Mouse (Mus musculus): ENCODE measurements at regions not wholly inside any gene's neighbourhood (a gene's known extent, or its start where the extent isn't known, plus 50 kb on each side); places are given as distances from the start of the nearest gene placed in this dataset.
A peak's percentile ranks its signal among the peaks of the same experiment; 100 is the strongest.

- Histone ChIP-seq H3K4me2 (no peak overlapping the region), H3K9ac (ENCODE audit: low read depth, low read length) (no peak overlapping the region), H3K4me3 (ENCODE audit: low read depth, low read length) (no peak overlapping the region), H3K36me3 (ENCODE audit: control insufficient read depth, insufficient read depth, low read length) (no peaks in the 10 kb centered on the region), H3K9me3 (replicated peaks; ENCODE audit: control insufficient read depth, low read length) (no peaks in the 10 kb centered on the region), H3K27me3 (ENCODE audit: control insufficient read depth, insufficient read depth, low read length) (no peaks in the 10 kb centered on the region), H3K27ac (ENCODE audit: low read depth, low read length) (no peak overlapping the region), H3K4me1 (ENCODE audit: control insufficient read depth, insufficient read depth, low read length) (no peaks in the 10 kb centered on the region)
- ATAC-seq (replicated peaks; ENCODE audit: insufficient number of reproducible peaks, low FRiP score, low TSS enrichment): no peak
Measured at GRCm38 (mm10) chr13:90310482-90310881, 221.1 kb upstream of the Xrcc4 start.

- no peak overlapping the region for H3K9ac ChIP-seq (ENCODE audit: low read depth, low read length)
- H3K27ac ChIP-seq (ENCODE audit: low read depth, low read length): no peak overlapping the region
- H3K4me3 ChIP-seq (ENCODE audit: low read depth, low read length): no peak overlapping the region
- no peaks in the 10 kb centered on the region for H3K27me3 ChIP-seq (ENCODE audit: control insufficient read depth, insufficient read depth, low read length)
- no peaks in the 10 kb centered on the region for H3K36me3 ChIP-seq (ENCODE audit: control insufficient read depth, insufficient read depth, low read length)
- no peak overlapping the region for H3K4me2 ChIP-seq
- ATAC-seq (replicated peaks; ENCODE audit: insufficient number of reproducible peaks, low FRiP score, low TSS enrichment): no peak
- WGBS (ENCODE audit: insufficient replicate concordance): 61% methylated on average over 3 of the region's 3 CpGs
- no peaks in the 10 kb centered on the region for H3K9me3 ChIP-seq (replicated peaks; ENCODE audit: control insufficient read depth, low read length)
- H3K4me1 ChIP-seq (ENCODE audit: control insufficient read depth, insufficient read depth, low read length): no peaks in the 10 kb centered on the region
Measured at GRCm38 (mm10) chr13:90300481-90300880, 211.1 kb upstream of the Xrcc4 start.

- no peak overlapping the region for H3K4me3 ChIP-seq (ENCODE audit: low read depth, low read length)
- no peaks in the 10 kb centered on the region for H3K36me3 ChIP-seq (ENCODE audit: control insufficient read depth, insufficient read depth, low read length)
- 89% methylated on average over 5 of the region's 5 CpGs for WGBS (ENCODE audit: insufficient replicate concordance)
- no peak overlapping the region for H3K4me2 ChIP-seq
- H3K4me1 ChIP-seq (ENCODE audit: control insufficient read depth, insufficient read depth, low read length): no peaks in the 10 kb centered on the region
- no peak overlapping the region for H3K9ac ChIP-seq (ENCODE audit: low read depth, low read length)
- no peak for ATAC-seq (replicated peaks; ENCODE audit: insufficient number of reproducible peaks, low FRiP score, low TSS enrichment)
- H3K27me3 ChIP-seq (ENCODE audit: control insufficient read depth, insufficient read depth, low read length): no peaks in the 10 kb centered on the region
- no peaks in the 10 kb centered on the region for H3K9me3 ChIP-seq (replicated peaks; ENCODE audit: control insufficient read depth, low read length)
- H3K27ac ChIP-seq (ENCODE audit: low read depth, low read length): no peak overlapping the region
Measured at GRCm38 (mm10) chr13:90294648-90295007, 205.2 kb upstream of the Xrcc4 start.

- ATAC-seq (replicated peaks; ENCODE audit: insufficient number of reproducible peaks, low FRiP score, low TSS enrichment): no peak
- Histone ChIP-seq H3K4me2 (no peak overlapping the region), H3K36me3 (ENCODE audit: control insufficient read depth, insufficient read depth, low read length) (no peaks in the 10 kb centered on the region), H3K27me3 (ENCODE audit: control insufficient read depth, insufficient read depth, low read length) (no peaks in the 10 kb centered on the region), H3K27ac (ENCODE audit: low read depth, low read length) (no peak overlapping the region), H3K9me3 (replicated peaks; ENCODE audit: control insufficient read depth, low read length) (no peaks in the 10 kb centered on the region), H3K4me1 (ENCODE audit: control insufficient read depth, insufficient read depth, low read length) (no peaks in the 10 kb centered on the region), H3K4me3 (ENCODE audit: low read depth, low read length) (no peak overlapping the region), H3K9ac (ENCODE audit: low read depth, low read length) (no peak overlapping the region)
- 71% methylated on average over 10 of the region's 10 CpGs for WGBS (ENCODE audit: insufficient replicate concordance)
Measured at GRCm38 (mm10) chr13:90293697-90294647, 204.6 kb upstream of the Xrcc4 start.

GRCm38 (mm10) chr13:90292905-90293304 lies 203.5 kb upstream of the Xrcc4 start:
- H3K36me3 ChIP-seq (ENCODE audit: control insufficient read depth, insufficient read depth, low read length): no peaks in the 10 kb centered on the region
- WGBS (ENCODE audit: insufficient replicate concordance): 69% methylated on average over 4 of the region's 4 CpGs
- no peak overlapping the region for H3K9ac ChIP-seq (ENCODE audit: low read depth, low read length)
- H3K4me3 ChIP-seq (ENCODE audit: low read depth, low read length): no peak overlapping the region
- ATAC-seq (replicated peaks; ENCODE audit: insufficient number of reproducible peaks, low FRiP score, low TSS enrichment): no peak
- H3K27me3 ChIP-seq (ENCODE audit: control insufficient read depth, insufficient read depth, low read length): no peaks in the 10 kb centered on the region
- H3K4me1 ChIP-seq (ENCODE audit: control insufficient read depth, insufficient read depth, low read length): no peaks in the 10 kb centered on the region
- H3K27ac ChIP-seq (ENCODE audit: low read depth, low read length): no peak overlapping the region
- no peaks in the 10 kb centered on the region for H3K9me3 ChIP-seq (replicated peaks; ENCODE audit: control insufficient read depth, low read length)
- H3K4me2 ChIP-seq: no peak overlapping the region

- no peak overlapping the region for H3K27ac ChIP-seq (ENCODE audit: low read depth, low read length)
- H3K4me2 ChIP-seq: no peak overlapping the region
- no peaks in the 10 kb centered on the region for H3K9me3 ChIP-seq (replicated peaks; ENCODE audit: control insufficient read depth, low read length)
- no peaks in the 10 kb centered on the region for H3K4me1 ChIP-seq (ENCODE audit: control insufficient read depth, insufficient read depth, low read length)
- no peaks in the 10 kb centered on the region for H3K36me3 ChIP-seq (ENCODE audit: control insufficient read depth, insufficient read depth, low read length)
- H3K9ac ChIP-seq (ENCODE audit: low read depth, low read length): no peak overlapping the region
- no peak for ATAC-seq (replicated peaks; ENCODE audit: insufficient number of reproducible peaks, low FRiP score, low TSS enrichment)
- H3K4me3 ChIP-seq (ENCODE audit: low read depth, low read length): no peak overlapping the region
- WGBS (ENCODE audit: insufficient replicate concordance): 91% methylated on average over 1 of the region's 1 CpGs
- H3K27me3 ChIP-seq (ENCODE audit: control insufficient read depth, insufficient read depth, low read length): no peaks in the 10 kb centered on the region
Measured at GRCm38 (mm10) chr13:90292124-90292523, 202.7 kb upstream of the Xrcc4 start.

- Histone ChIP-seq H3K27me3 (ENCODE audit: control insufficient read depth, insufficient read depth, low read length) (no peaks in the 10 kb centered on the region), H3K4me1 (ENCODE audit: control insufficient read depth, insufficient read depth, low read length) (0 out of 2 replicates have a peak, but pooled peaks cover 2% of the 10 kb centered on the region), H3K36me3 (ENCODE audit: control insufficient read depth, insufficient read depth, low read length) (no peaks in the 10 kb centered on the region), H3K27ac (ENCODE audit: low read depth, low read length) (no peak overlapping the region), H3K4me3 (ENCODE audit: low read depth, low read length) (no peak overlapping the region), H3K9me3 (replicated peaks; ENCODE audit: control insufficient read depth, low read length) (no peaks in the 10 kb centered on the region), H3K9ac (ENCODE audit: low read depth, low read length) (no peak overlapping the region), H3K4me2 (no peak overlapping the region)
- no peak for ATAC-seq (replicated peaks; ENCODE audit: insufficient number of reproducible peaks, low FRiP score, low TSS enrichment)
Measured at GRCm38 (mm10) chr13:90280976-90281375, 191.6 kb upstream of the Xrcc4 start.

GRCm38 (mm10) chr13:90279786-90280382 lies 190.5 kb upstream of the Xrcc4 start:
- Histone ChIP-seq H3K36me3 (ENCODE audit: control insufficient read depth, insufficient read depth, low read length) (no peaks in the 10 kb centered on the region), H3K9me3 (replicated peaks; ENCODE audit: control insufficient read depth, low read length) (no peaks in the 10 kb centered on the region), H3K27me3 (ENCODE audit: control insufficient read depth, insufficient read depth, low read length) (no peaks in the 10 kb centered on the region), H3K4me2 (no peak overlapping the region), H3K4me3 (ENCODE audit: low read depth, low read length) (no peak overlapping the region), H3K27ac (ENCODE audit: low read depth, low read length) (no peak overlapping the region), H3K4me1 (ENCODE audit: control insufficient read depth, insufficient read depth, low read length) (0 out of 2 replicates have a peak, but pooled peaks cover 2% of the 10 kb centered on the region), H3K9ac (ENCODE audit: low read depth, low read length) (no peak overlapping the region)
- 63% methylated on average over 3 of the region's 3 CpGs for WGBS (ENCODE audit: insufficient replicate concordance)
- peak; percentile 46; the same call in 1 of the 2 replicates for ATAC-seq (replicated peaks; ENCODE audit: insufficient number of reproducible peaks, low FRiP score, low TSS enrichment)

- Histone ChIP-seq H3K4me2 (no peak overlapping the region), H3K36me3 (ENCODE audit: control insufficient read depth, insufficient read depth, low read length) (no peaks in the 10 kb centered on the region), H3K4me1 (ENCODE audit: control insufficient read depth, insufficient read depth, low read length) (0 out of 2 replicates have a peak, but pooled peaks cover 2% of the 10 kb centered on the region), H3K9ac (ENCODE audit: low read depth, low read length) (no peak overlapping the region), H3K27me3 (ENCODE audit: control insufficient read depth, insufficient read depth, low read length) (no peaks in the 10 kb centered on the region), H3K27ac (ENCODE audit: low read depth, low read length) (no peak overlapping the region), H3K9me3 (replicated peaks; ENCODE audit: control insufficient read depth, low read length) (no peaks in the 10 kb centered on the region), H3K4me3 (ENCODE audit: low read depth, low read length) (no peak overlapping the region)
- peak; percentile 14; the same call in 1 of the 2 replicates for ATAC-seq (replicated peaks; ENCODE audit: insufficient number of reproducible peaks, low FRiP score, low TSS enrichment)
Measured at GRCm38 (mm10) chr13:90279355-90279754, 189.9 kb upstream of the Xrcc4 start.
